Mouse (Mus musculus) thymus, postnatal 4 days (tissue): ENCODE data around the gene B830017H08Rik.

Source experiments
- DNase-seq: peaks from one replicate; pipeline ENCODE4 v3.0.0; 2021

Gene B830017H08Rik

DNA sequence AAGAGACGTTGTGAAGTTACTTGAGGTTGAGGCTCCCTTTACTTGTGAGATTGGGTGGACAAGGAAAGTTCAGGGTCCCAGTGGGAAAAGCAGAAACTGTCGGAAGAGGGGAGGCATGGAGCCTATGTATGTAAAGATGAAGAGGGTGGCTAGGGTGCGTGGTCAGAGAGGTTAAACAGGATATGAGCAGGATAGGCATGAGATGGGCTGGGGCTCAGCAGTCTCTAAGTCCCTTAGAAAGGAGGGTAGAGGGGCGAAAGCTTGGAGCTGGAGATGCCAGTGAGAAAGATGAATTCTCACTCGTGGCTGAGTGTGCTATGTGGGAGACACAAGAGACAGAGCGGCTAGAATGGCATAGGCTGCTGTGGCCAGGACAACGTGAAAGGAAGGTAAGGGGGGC lies at the start of gene B830017H08Rik:
Gene B830017H08Rik, plus strand, starts transcription at position 301 of the 400 bp plus-strand sequence.
- no peak for DNase-seq

DNA sequence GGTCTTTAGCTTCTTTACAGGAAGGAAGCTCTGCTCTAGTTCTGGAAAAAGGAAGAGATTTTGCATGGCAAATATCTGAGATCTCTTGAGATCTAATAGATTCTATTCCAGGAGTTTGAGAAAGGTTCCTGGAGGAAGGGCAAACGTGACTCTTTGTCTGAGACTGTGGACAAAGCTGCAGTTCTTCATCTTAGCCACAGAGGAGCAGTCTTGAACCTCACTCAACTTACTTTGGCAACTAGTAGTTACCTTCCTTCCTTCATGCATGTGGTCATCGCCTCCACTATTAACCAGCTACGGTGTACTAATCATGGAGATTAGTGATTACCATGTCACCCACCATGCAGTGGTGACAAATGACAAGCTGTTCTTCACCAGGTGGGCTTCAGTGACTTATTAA lies 47.6 kb upstream of the B830017H08Rik start:
- no peak for DNase-seq

DNA sequence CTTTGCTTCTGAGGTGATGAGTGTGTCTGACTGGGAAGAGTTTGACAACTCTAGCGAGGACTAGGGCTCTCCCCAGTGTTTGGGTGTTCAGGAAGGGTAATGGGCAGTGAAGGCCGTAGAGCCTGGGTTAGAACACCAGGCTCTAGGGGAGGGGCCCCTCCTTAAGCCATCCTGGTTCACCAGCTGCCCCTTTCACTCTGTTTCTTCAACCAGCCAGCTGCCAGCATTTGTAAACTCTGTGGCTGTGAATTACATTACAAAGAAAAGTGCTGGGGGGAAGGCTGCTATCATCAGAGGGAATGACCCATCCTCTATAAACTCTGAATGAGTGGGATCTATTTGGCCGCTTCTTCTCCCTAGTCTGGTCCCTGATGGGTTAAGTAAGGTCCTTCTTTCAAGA lies 40.2 kb upstream of the B830017H08Rik start:
- DNase-seq = no peak

DNA sequence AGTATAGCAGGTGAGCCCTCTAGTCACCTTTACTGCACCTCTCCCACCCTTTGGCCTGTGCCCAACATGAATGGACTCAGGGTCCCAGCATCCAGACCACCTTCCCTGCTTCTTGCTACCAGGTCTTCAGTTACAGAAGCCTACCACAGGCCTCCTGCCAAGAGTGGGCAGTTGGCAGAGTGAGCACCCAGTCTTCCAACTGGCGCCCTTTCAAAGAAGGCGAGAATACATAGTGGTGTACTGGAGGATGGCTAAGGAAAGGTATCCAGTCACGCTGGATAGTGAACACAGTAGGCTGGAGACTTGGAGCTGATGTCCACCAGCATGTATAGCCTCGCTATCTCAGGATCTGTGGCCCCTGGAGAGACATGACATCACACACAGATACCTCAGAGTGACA lies 38.9 kb upstream of the B830017H08Rik start:
- no peak for DNase-seq

DNA sequence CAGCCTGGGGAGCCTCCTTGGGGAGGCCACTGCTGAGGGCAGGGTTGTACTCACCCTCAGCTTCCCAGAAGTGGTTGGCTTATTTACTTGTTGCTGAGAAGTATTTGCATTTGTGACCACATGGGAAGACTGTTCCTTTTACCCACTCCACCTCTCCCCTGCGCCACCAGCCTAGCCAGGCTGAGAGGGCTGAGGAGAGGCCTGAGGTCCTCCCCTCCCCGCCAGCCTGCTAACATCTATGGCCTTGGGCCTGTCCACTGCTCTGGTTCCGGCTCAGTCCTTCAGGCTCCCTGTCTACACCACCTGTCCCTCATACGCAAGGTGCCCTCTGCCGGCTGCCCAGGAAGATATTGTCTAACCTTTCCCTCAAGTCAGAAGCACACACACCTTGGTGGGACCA lies 37.3 kb upstream of the B830017H08Rik start:
- no peak for DNase-seq

DNA sequence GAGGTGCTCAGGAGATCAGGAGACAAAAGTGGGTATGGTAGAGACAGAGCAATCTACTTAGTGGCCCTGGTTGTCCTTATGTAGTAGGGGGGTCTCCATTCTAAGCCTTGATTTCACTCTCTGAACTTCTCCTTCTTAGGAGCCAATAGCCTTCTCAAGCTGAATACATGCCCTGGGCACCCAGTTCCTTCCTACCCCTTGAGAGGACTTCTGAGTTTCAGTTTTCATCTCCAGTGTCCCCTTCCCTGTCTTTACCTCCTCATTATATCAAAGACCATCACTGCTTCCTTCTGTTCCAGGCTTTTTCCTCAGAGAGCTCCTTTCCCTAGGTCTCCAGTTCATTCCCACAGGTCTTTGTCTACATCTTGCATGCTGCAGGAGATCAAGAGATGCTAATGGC lies 36.4 kb upstream of the B830017H08Rik start:
- no peak for DNase-seq

DNA sequence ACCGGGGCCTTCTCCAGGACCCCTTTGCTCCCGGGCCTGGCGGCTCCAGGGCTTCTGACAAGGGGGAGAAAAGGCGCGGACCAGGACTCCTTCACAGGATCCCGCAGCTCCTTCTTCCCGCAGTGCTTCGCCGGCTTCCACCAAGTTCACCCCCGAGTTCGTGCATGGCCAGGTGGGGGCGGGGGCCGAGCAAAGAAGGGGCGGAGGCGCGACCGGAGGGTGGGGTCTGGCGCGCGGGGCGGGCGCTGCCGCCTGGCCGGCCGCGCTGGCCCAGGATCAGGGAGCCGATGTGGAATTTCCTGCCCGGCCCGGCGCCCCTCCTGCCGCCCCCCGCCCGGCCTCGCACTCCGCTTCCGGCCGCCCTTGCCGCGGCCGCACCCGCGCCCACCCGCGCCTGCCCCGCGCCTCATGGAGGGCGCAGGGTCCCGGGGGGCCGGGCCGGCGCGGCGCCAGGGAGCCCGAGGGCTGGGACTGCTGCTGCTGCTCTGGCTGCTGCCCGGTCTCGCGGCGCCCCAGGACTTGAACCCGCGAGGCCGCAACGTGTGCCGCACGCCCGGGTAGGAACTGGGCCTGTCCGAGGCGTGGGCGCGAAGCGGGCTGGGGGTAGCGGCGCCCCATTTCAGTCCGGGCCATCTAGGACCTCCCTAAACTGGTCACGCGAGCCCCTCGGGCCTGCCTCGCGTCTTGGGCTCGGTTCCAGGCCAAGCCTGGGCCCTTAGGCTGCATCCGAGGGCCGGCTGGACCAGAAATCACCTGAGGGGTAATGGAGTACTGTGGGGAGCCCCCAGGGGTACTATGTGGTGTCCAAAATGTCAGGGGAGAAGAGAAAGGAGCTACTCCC lies 35.7 kb upstream of the B830017H08Rik start, which contains the start of gene Scarf2:
Gene Scarf2, plus strand, starts transcription at position 312 of the 841 bp plus-strand sequence.
- DNase-seq = peak; percentile 39

DNA sequence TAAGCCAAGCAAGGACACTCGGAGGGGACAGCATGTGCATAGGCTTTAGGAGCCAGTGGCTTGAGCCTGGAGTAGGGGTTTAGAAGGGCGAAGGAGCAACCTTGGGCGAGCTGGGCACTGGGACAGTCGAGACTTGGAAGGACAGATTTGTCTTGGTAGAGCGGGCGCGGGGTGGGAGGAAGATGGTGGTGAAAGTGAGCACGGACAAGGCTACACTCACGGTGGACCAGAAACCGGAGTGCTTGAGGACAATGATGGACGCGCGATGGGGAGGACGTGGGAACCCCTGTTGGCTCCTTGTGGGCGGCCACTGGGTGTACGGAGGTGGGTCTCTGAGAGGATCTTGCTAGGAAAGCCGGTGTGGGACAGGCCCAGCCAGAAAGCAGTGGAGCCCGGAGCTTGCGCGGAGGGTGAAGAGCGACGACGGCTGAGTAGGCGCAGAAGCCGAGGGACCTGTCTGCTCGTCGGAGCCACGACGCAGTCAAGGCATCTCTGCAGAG lies 35.1 kb upstream of the B830017H08Rik start:
- DNase-seq = peak; percentile 47

DNA sequence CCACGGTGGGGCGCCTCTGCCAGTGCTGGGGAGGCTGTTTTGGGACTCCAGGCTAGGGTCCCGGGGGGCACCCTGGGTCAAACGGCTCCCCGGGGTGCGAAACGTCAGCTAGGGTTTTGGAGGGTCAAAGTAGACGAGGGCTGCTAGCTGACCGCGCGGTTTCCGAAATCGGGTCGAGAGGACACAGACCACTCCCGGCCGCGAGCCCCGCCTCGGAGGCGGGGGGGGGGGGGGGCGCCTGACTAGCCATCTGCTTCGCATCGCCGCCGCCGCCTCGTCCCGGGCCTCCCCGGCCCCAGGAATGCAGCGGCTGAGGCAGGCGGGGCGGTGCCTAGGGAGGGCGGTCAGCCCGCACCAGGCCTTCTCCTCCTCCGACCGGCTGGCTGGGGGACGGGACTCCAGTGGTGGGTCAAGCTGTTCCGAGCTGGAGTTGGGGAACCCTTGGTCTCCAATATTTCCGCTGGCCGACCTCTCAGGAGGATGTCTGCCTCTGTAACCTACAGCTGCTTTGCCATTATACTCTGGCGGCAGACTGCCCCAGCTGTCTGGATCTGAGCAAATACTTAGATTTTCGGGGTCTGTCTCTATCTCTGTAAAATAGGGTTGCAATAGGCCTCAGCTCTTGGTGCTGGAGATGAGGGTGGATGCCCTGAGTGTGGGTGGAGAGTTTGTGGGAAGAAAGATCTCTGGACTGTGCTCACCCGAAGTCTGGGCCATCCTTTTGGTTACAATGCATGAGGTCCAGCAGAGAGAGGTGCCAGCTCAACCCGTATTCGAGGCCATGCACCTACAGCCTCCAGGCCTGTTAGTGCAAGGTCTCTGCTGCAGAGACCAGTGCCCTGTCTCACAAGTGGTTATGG lies 34.4 kb upstream of the B830017H08Rik start:
- peak; percentile 19 for DNase-seq

DNA sequence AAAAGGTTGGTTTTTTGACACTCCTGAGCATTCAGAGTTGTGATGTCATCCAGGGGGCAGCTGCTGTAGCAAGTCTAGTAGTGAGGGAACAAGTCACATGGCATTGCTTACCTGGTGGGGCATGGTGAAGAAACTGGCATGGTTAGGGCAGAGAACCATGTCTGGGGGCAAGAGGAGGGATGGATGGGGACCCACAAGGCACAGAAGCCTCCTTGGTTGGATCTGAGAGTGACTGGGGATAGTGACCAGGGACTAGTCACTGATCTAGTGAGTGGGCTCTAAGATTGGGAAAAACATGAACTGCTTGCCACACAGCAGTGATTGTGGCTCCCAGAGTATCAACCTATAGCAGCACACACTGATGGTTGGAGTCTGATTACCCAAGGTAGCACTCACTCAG lies 33.3 kb upstream of the B830017H08Rik start:
- no peak for DNase-seq

DNA sequence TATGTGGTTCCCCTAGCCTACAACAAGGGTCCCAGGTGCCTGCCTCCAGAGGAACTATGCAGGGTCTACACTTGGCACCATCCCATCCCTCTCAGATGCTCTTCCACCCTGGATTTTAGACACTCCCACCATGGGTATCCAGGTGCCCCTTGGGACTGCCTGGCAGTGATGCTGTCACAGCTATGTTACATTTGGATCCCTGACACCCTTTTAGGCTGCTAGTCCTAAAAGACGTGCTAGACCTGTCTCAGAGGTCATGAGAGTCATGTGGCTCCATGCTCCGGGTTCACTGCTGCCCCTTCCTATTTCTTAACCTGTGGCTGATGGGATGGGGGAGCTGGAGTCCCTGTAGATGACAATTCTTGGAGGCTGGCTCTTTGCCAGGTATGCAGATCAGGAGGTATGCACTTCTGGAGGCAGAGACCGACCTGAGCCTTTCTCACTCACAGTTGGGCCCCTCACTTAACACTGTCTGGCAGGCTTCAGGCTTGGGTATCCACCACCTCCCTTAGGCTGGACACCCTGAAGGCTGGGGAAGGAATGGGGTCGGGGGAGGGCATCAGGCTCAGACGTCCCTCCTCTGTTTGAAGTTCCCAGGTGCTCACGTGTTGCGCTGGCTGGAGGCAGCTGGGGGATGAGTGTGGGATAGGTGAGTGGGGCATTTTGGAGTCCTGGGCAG lies 31.0 kb upstream of the B830017H08Rik start:
- DNase-seq = no peak

DNA sequence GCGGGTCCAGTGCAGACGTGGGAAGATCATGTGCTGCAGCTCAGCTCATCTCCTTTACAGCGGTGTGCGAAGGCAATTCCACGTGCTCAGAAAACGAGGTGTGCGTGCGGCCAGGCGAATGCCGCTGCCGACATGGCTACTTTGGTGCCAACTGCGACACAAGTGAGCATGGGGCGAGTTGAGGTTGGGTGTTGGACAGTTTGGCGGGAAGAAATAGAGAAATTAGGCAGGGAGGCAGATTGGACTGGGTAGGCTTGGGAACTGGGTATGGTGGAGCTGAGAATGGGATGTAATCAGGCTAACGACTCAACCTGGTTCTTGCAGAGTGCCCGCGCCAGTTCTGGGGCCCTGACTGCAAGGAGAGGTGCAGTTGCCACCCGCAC lies 30.5 kb upstream of the B830017H08Rik start:
- DNase-seq = no peak

DNA sequence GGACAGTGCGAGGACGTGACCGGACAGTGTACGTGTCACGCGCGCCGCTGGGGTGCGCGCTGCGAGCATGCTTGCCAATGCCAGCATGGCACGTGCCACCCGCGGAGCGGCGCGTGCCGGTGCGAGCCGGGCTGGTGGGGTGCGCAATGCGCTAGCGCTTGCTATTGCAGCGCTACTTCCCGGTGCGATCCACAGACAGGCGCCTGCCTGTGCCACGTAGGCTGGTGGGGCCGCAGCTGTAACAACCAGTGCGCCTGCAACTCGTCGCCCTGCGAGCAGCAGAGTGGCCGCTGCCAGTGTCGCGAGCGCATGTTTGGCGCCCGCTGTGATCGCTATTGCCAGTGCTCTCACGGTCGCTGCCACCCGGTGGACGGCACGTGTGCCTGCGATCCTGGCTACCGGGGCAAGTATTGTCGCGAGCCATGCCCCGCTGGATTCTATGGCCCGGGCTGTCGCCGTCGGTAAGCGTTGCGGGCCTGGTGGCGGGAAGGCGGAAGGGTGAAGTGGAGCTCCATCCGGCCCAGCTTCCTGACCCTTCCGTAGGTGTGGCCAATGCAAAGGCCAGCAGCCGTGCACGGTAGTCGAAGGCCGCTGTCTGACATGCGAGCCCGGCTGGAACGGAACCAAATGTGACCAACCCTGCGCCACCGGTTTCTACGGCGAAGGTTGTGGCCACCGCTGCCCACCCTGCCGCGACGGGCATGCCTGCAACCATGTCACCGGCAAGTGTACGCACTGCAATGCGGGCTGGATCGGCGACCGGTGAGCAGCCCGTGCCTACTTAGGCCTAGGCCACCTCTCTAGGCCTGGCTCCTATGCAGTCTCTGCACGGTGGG lies 29.9 kb upstream of the B830017H08Rik start:
- DNase-seq = peak; percentile 53

DNA sequence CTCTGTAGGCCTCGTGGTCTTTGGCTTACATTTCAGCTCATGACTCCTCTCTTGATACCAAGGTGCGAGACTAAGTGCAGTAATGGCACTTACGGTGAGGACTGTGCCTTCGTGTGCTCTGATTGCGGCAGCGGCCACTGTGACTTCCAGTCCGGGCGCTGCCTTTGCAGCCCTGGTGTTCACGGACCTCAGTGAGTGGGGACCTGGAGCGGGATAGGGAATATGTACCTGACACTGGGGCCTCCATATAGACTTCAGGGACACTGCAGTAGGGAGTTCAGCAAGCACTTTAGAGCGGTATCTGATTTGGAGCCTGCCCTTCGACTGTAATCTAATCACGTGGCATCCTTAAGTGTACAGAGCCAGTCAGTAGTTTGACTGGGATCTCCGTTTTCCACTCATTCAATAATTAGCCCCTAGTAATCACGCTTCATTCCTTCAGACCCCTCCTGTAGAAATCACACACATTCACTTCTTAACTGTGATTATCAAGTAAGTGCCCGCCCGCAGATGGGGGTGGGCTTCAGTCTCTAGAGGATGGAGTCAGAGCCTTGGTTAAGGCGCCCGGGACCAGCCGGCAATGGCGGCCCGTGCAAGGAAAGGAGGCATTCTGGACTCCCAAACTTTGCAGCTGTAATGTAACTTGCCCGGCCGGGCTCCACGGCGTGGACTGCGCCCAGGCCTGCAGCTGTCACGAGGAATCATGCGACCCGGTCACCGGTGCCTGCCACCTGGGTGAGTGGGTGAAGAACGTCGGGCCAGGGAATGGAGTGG lies 29.1 kb upstream of the B830017H08Rik start:
- no peak for DNase-seq

DNA sequence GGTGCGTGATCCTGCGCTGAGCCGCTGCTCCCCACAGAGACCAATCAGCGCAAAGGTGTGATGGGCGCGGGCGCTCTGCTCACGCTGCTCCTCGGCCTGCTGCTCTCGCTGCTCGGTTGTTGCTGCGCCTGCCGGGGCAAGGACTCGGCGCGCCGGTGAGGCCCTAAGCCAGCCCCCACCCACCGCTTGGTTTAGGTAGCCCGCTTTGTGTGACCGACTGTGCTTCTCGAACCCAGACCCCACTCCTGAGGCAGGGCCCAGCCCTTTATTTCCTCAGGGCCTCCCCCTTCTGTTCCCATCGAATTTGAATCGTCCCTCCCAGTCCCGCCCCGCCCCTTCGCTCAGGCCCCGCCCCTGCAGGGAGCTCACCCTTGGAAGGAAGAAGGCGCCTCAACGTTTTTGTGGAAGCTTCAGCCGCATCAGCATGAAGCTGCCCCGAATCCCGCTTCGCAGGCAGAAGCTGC lies 28.4 kb upstream of the B830017H08Rik start:
- DNase-seq = peak; percentile 48

DNA sequence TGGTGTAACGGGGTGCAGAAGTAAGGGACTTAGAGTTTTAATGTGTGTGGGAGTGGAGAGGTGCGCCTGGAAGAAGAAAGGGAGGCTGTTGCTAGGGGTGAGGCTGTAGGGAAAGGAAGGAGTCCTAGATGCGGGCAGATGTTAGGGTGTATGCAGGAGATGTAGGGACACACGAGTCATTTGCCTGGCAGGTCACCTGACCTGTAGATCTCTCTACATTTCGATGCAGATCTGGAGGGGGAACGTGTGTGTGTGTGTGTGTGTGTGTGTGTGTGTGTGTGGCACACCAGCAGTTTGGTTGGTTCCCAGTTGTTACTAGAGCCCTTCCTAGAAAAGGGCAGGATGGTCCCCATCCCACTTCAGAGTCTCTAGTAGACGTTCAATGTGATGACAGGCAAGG lies 27.9 kb upstream of the B830017H08Rik start:
- no peak for DNase-seq

DNA sequence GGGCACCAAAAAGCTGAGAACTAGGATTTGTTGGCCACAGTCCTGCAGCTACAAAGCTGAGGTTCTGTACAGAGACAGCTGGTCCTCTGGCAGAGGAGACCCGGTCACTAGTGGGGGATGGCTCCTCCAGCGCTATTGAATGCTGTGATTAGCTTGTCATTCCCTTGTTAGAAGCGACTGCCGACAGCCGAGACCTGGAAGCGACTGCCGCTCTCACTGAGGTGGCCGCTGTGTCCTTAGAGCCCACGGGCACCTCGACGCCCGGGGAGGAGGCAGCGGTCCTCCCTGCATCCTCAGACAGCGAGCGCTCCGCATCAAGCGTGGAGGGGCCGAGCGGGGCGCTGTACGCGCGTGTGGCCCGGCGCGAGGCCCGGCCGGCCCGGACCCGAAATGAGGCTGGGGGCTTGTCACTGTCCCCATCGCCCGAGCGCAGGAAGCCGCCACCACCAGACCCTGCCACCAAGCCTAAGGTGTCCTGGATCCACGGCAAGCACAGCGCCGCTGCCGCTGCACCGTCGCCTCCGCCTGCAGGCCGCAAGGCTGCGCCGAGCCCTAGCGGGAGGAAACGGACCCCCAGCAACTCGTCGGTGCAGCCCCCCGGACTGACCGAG lies 26.2 kb upstream of the B830017H08Rik start:
- peak; percentile 70 for DNase-seq

DNA sequence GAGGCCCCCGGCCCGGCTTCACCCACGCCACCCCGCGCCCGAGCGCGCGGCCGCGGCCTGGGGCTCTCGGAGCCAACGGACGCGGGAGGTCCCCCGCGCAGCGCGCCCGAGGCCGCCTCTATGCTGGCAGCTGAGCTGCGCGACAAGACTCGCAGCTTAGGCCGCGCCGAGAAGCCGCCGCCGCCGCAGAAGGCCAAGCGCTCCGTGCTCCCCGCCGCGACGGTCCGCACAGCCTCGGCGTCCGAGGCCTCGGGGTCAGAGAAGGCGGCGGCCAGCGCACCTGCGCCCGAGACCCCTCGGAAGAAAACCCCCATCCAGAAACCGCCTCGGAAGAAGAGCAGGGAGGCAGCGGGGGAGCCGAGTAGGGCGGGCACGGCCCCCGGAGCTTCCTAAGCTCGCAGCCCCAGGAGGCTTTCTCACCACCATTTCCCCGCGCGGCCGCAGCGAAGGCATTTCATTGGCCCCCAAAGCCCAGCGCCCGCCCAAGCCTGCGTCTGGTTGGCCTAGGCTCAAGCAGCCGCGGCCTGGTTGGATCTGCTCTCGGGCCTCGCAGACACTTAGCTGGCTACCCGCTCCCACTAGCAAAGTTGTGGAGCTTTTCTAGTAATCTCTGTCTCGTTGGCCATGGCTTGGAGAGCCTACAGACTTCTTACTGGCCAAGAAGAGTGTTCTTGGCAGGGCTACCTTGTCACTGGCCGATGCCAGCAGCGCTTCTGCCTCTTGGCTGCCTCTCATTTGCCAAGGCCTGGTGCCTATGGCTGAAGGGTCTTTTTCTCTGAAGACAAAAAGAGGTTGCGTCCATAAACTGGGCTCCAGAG lies 25.5 kb upstream of the B830017H08Rik start:
- peak; percentile 94 for DNase-seq

DNA sequence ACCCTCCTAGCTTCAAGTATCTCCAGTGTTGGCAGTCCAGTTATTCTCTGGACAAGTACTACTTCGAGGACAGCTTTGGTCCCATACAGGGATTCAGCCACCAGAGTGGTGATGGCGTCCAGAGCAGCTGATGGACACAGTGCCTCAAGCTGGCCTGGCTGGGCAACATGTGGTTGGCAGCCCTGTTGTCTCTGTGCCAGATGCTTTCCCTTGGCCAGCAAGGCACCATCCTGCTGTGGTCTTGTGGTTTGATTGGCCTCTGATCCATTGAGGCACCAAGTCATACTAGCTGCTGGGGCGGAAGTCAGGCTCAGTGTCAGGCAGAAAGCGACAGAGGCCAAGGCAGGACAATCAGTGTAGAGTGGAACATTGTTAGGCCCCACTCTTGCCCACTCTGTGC lies 23.8 kb upstream of the B830017H08Rik start:
- no peak for DNase-seq

DNA sequence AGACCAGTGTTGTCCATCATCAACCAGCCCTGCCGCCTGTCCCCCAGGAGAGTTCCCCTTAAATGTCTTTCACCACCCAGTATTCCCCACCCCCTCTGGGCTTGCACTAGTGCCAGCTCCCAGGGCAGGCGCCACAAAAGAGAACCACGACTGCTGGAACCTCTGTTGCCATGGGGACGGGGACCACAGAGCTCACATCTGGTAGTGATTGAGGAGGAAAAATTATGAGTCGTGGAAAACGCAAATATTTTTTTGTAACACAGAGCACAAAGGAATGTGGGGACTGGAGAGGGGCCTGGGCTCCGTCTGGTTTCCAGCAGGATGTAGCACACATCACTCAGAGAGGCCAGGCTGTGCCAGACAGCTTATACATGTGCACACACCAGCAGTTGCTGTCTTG lies 23.2 kb upstream of the B830017H08Rik start:
- DNase-seq = peak; percentile 28
